Mouse (Mus musculus) embryonic fibroblast, embryonic 13.5 days (primary cell): Measurements from ENCODE around the gene Xirp1.

Experiments
- CTCF ChIP-seq: IDR thresholded peaks from 2 replicates; pipeline ENCODE4 v1.5.1; 2011; ENCODE audit warnings: mild to moderate bottlenecking, control low read depth, low read length, moderate library complexity, borderline replicate concordance; ENCODE audit not compliant: insufficient read depth
- POLR2A ChIP-seq: IDR thresholded peaks from 2 replicates; pipeline ENCODE4 v1.6.1; 2011; ENCODE audit warnings: low read depth, mild to moderate bottlenecking, control low read depth, low read length, moderate library complexity

GRCm38 (mm10) chr9:119999636-120000035 lies 23.8 kb downstream of the Xirp1 start:
- TF ChIP-seq POLR2A (no peak), CTCF (no peak)
